Mouse (Mus musculus) spleen, adult 12 weeks (tissue): ENCODE results near the gene Piezo1.
A peak's percentile ranks its signal among the peaks of the same experiment; 100 is the strongest.

Experiments used
- DNase-seq: peaks from one replicate; pipeline ENCODE4 v3.0.0; 2022; ENCODE audit warnings: low spot score

Piezo1 gene

GRCm38 (mm10) chr8:122569996-122570395, 18.9 kb upstream of the Piezo1 start:
- DNase-seq: no peak

GRCm38 (mm10) chr8:122569329-122569728, 18.2 kb upstream of the Piezo1 start:
- no peak for DNase-seq

GRCm38 (mm10) chr8:122568881-122569309, 17.8 kb upstream of the Piezo1 start:
- DNase-seq: no peak

GRCm38 (mm10) chr8:122568109-122568504, 17.0 kb upstream of the Piezo1 start:
- peak; percentile 65 for DNase-seq

GRCm38 (mm10) chr8:122567361-122568108, 16.4 kb upstream of the Piezo1 start, which contains the start of gene Cdt1:
Cdt1 (plus strand) TSS chr8:122568015.
- DNase-seq: peak; percentile 94

- no peak for DNase-seq
Observed at GRCm38 (mm10) chr8:122566766-122567165, 15.6 kb upstream of the Piezo1 start.

- no peak for DNase-seq
Observed at GRCm38 (mm10) chr8:122564363-122565352, 13.5 kb upstream of the Piezo1 start.

GRCm38 (mm10) chr8:122561199-122561598, 10.1 kb upstream of the Piezo1 start:
- no peak for DNase-seq

- no peak for DNase-seq
Observed at GRCm38 (mm10) chr8:122558671-122559349, 7.7 kb upstream of the Piezo1 start.

- DNase-seq: no peak
Observed at GRCm38 (mm10) chr8:122557248-122558038, 6.3 kb upstream of the Piezo1 start.

- DNase-seq: no peak
Observed at GRCm38 (mm10) chr8:122556030-122557009, 5.2 kb upstream of the Piezo1 start.

GRCm38 (mm10) chr8:122554786-122555185, 3.7 kb upstream of the Piezo1 start:
- DNase-seq: no peak

- DNase-seq: no peak
Observed at GRCm38 (mm10) chr8:122550995-122551264, 199 bp downstream of the Piezo1 start.

GRCm38 (mm10) chr8:122550234-122550994, 715 bp downstream of the Piezo1 start:
- no peak for DNase-seq

- DNase-seq: no peak
Observed at GRCm38 (mm10) chr8:122548891-122549439, 2.2 kb downstream of the Piezo1 start.

- DNase-seq: no peak
Observed at GRCm38 (mm10) chr8:122548331-122548730, 2.8 kb downstream of the Piezo1 start.

- peak; percentile 60 for DNase-seq
Observed at GRCm38 (mm10) chr8:122547815-122548214, 3.3 kb downstream of the Piezo1 start.

GRCm38 (mm10) chr8:122546811-122547453, 4.2 kb downstream of the Piezo1 start:
- DNase-seq: no peak
